Mouse (Mus musculus) midbrain, embryonic 14.5 days (tissue): ENCODE data around the gene Spocd1. TPM values are rescaled to one million over a fixed set of nuclear protein-coding genes. Genes with fewer than 3 reads are reported as not detected.
A peak's percentile ranks its signal among the peaks of the same experiment; 100 is the strongest.

Experiments
- ATAC-seq: fragments of 200-750 bp; cut with Nextera tagmentation; 2 replicates; pipeline ENCODE4 v1.8.0; 2017; ENCODE audit warnings: moderate number of reproducible peaks, moderate library complexity; ENCODE audit not compliant: low FRiP score, low TSS enrichment
- DNase-seq: peaks from one replicate; pipeline ENCODE4 v3.0.0-alpha.2; 2015
- H3K27ac ChIP-seq: fragments of 300-500 bp; sonication (generic); replicated peaks from 2 replicates; pipeline ENCODE4 v1.5.1; 2014; ENCODE audit warnings: mild to moderate bottlenecking, low read depth, low read length, moderate library complexity
- H3K27me3 ChIP-seq: fragments of 300-500 bp; sonication (generic); 2 replicates; pipeline ENCODE4 v1.6.1; 2014; ENCODE audit warnings: low read length, control low read depth, mixed read lengths; ENCODE audit not compliant: control insufficient read depth, insufficient read depth
- H3K36me3 ChIP-seq: fragments of 300-500 bp; sonication (generic); 2 replicates; pipeline ENCODE4 v1.6.1; 2014; ENCODE audit warnings: low read length, control low read depth; ENCODE audit not compliant: control insufficient read depth, insufficient read depth
- H3K4me1 ChIP-seq: fragments of 300-500 bp; sonication (generic); 2 replicates; pipeline ENCODE4 v1.6.1; 2014; ENCODE audit warnings: mild to moderate bottlenecking, antibody characterized with exemption, low read length, control low read depth; ENCODE audit not compliant: control insufficient read depth, insufficient read depth
- H3K4me2 ChIP-seq: fragments of 300-500 bp; sonication (generic); 2 replicates; pipeline ENCODE4 v1.6.1; 2014; ENCODE audit warnings: mild to moderate bottlenecking, low read length, moderate library complexity
- H3K4me3 ChIP-seq: fragments of 300-500 bp; sonication (generic); replicated peaks from 2 replicates; pipeline ENCODE4 v1.5.1; 2014; ENCODE audit warnings: low read depth, low read length
- H3K9ac ChIP-seq: fragments of 300-500 bp; sonication (generic); replicated peaks from 2 replicates; pipeline ENCODE4 v1.6.1; 2014; ENCODE audit warnings: mild to moderate bottlenecking, low read length, moderate library complexity
- H3K9me3 ChIP-seq: fragments of 300-500 bp; sonication (generic); 2 replicates; pipeline ENCODE4 v1.6.1; 2016; ENCODE audit warnings: low read length, control low read depth, mixed read lengths; ENCODE audit not compliant: control insufficient read depth
- WGBS: fragments of 180-500 bp; shearing (Covaris S2); extraction: QIAGEN DNeasy Blood & Tissue Kit; methylation state at CpG from one replicate; pipeline ENCODE4 v1.1.7; 2014; 5-methylcytosine and 5-hydroxymethylcytosine counted together
- polyA plus RNA-seq: library from polyadenylated mRNA; unstranded; fragments of >200 nt; fragmentation: Nextera tagmentation; extraction: Ambion mirVana; gene quantifications from 2 replicates; pipeline ENCODE4 v1.2.1, GENCODE M21; 2014

The Spocd1 gene
- polyA plus RNA-seq, 1 experiment from 2014 or later, result not detected

DNA sequence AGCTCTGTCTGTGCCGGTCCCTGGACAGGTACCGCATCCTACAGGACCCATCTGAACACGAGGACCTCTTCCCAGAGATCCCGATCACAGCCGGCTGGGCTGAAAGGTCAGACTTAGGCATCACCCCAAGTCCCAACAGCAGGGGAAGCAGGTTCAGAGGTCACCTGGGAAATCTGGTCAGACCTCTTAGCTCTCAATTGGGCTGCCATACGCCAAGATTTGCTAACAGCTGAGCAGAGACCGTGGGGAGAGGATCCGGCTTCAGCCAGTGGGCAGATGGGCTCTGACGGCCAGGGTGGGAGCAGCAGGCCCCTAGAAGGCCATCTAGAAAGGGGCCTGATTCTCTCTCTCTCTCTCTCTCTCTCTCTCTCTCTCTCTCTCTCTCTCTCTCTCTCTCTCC, 45.2 kb downstream of the Spocd1 start:
- peaks cover 6% of the 10 kb centered on the region; the same call in 1 of the 2 replicates for H3K4me1 ChIP-seq
- WGBS, result 61% methylated on average over 9 of the region's 9 CpGs
- H3K27ac ChIP-seq, result no peak overlapping the region
- H3K9ac ChIP-seq, result no peak overlapping the region
- H3K36me3 ChIP-seq, result no peaks in the 10 kb centered on the region
- no peak overlapping the region for H3K4me3 ChIP-seq
- H3K4me2 ChIP-seq, result no peak overlapping the region
- H3K27me3 ChIP-seq, result no peaks in the 10 kb centered on the region
- ATAC-seq (no peak), DNase-seq (no peak)
- no peaks in the 10 kb centered on the region for H3K9me3 ChIP-seq

DNA sequence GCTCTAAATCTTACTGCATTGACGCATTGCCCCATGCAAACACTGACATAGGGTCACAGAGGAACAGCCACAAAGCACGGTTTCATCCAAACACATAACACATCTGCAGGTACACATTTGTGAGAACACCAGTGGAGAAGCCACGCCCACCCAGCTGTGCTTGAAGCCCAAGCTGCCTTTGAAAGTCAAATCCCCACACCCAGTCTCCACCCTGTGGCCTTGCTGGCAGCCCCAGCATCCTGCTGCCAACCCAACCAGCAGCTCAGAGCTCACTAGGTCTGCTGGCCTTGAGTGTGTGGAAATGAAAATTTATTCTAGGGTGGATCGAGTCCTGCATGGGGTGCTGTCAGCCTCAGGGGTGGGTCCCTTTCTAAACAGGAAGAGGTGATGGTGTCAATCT, 48.2 kb downstream of the Spocd1 start:
- H3K4me2 ChIP-seq, result no peak overlapping the region
- WGBS, result 69% methylated on average over 4 of the region's 4 CpGs
- H3K4me1 ChIP-seq, result peaks cover 14% of the 10 kb centered on the region
- DNase-seq, result no peak
- H3K36me3 ChIP-seq, result no peaks in the 10 kb centered on the region
- no peak overlapping the region for H3K9ac ChIP-seq
- no peak for ATAC-seq
- no peaks in the 10 kb centered on the region for H3K27me3 ChIP-seq
- no peak overlapping the region for H3K4me3 ChIP-seq
- no peaks in the 10 kb centered on the region for H3K9me3 ChIP-seq
- H3K27ac ChIP-seq, result no peak overlapping the region

DNA sequence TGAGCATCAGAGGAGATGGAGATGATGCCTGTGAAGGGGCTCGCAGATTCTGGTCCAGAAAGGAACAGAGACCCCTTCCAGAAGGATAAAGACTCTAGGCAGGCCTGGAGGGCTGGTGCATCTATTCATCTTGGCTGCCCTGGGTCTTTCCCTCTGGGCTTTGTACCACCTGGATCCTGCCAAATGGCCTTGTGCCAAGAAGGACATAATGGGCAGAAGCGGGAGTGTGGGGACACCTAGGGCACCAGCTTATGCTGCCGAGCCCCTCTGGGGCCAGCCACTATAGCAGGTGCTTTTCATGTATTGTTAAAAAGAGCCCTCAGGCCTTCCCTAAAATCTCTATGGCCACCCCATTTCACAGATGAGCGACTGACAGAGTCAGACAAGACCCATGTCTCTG, 49.2 kb downstream of the Spocd1 start:
- no peaks in the 10 kb centered on the region for H3K27me3 ChIP-seq
- ATAC-seq (no peak), DNase-seq (no peak)
- H3K4me3 ChIP-seq, result no peak overlapping the region
- 43% methylated on average over 4 of the region's 4 CpGs for WGBS
- no peak overlapping the region for H3K4me2 ChIP-seq
- no peak overlapping the region for H3K9ac ChIP-seq
- H3K4me1 ChIP-seq, result peaks cover 23% of the 10 kb centered on the region
- no peaks in the 10 kb centered on the region for H3K9me3 ChIP-seq
- H3K27ac ChIP-seq, result no peak overlapping the region
- no peaks in the 10 kb centered on the region for H3K36me3 ChIP-seq

DNA sequence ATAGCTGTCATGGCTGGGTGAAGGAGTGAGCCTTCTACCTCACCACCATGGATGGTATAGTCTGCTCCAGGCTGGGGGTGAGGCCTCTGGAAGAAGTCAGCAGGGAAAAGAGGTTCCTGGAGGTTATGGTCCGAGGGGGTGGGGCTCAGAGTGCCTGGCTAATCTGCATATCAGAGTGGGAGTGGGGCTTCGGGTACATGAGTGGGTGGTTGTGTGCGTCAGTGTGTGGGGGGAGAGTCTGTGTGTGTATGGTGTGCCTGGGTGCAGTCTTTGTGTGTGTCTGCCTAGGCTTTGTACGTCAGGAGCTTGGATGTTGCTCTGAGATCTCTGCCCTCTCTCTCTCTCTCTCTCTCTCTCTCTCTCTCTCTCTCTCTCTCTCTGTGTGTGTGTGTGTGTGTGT, 49.9 kb downstream of the Spocd1 start:
- Histone ChIP-seq H3K4me1 (peaks cover 30% of the 10 kb centered on the region), H3K4me3 (no peak overlapping the region), H3K27ac (no peak overlapping the region), H3K9me3 (no peaks in the 10 kb centered on the region), H3K36me3 (no peaks in the 10 kb centered on the region), H3K4me2 (no peak overlapping the region), H3K9ac (no peak overlapping the region), H3K27me3 (no peaks in the 10 kb centered on the region)
- no peak for DNase-seq
- no peak for ATAC-seq
- WGBS, result 72% methylated on average over 4 of the region's 4 CpGs

DNA sequence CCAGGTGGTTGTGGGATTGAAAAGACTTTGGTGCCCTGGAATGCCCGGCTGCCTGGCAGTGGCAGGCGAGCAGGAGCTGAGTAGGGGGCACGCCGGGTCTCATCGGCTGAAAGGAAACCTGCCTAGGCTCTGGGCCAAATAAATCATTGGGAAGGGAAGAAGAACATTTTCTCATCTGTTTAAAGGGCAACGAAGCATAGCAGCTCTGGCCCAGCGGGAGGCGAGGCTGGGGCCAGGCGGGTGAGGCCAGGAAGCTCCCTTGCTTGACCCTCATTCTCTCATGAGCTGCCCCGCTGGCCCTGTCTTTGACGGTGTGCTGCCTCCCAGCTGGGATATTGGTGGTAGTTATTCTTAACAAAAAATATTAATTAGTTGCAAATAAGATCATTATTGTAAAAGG, 52.6 kb downstream of the Spocd1 start:
- H3K4me2 ChIP-seq, result no peak overlapping the region
- H3K4me3 ChIP-seq, result no peak overlapping the region
- no peak overlapping the region for H3K9ac ChIP-seq
- ATAC-seq (no peak), DNase-seq (no peak)
- H3K27me3 ChIP-seq, result no peaks in the 10 kb centered on the region
- peaks cover 38% of the 10 kb centered on the region for H3K4me1 ChIP-seq
- WGBS, result 27% methylated on average over 11 of the region's 11 CpGs
- no peaks in the 10 kb centered on the region for H3K36me3 ChIP-seq
- H3K27ac ChIP-seq, result peak overlapping the region; percentile 22; the same call in 1 of the 2 replicates
- no peaks in the 10 kb centered on the region for H3K9me3 ChIP-seq

DNA sequence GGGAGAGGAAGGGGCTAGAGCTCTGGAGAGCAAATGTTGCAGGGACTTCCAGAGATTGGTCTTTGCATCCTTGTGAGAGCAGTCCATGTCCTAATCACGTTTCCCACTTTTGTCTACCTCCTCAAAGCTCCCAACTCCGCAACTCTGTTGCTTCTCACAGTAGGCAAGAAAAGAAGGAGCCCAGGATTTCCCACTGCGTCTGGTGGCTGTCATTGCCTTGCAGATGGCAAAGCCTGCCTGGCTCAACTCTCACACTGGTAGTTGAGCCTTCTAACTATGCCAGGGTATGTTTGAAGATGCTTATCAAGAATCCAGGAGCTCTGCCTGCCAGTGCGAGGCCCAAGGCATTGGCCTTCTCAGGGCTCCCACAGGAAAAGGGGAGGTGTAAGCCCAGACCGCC, 54.0 kb downstream of the Spocd1 start:
- 19% methylated on average over 5 of the region's 5 CpGs for WGBS
- Histone ChIP-seq H3K4me3 (no peak overlapping the region), H3K4me2 (peak overlapping the region; percentile 86; the same call in 1 of the 2 replicates), H3K27ac (no peak overlapping the region), H3K36me3 (no peaks in the 10 kb centered on the region), H3K9me3 (no peaks in the 10 kb centered on the region), H3K9ac (no peak overlapping the region), H3K4me1 (peaks cover 51% of the 10 kb centered on the region), H3K27me3 (no peaks in the 10 kb centered on the region)
- no peak for DNase-seq
- no peak for ATAC-seq

DNA sequence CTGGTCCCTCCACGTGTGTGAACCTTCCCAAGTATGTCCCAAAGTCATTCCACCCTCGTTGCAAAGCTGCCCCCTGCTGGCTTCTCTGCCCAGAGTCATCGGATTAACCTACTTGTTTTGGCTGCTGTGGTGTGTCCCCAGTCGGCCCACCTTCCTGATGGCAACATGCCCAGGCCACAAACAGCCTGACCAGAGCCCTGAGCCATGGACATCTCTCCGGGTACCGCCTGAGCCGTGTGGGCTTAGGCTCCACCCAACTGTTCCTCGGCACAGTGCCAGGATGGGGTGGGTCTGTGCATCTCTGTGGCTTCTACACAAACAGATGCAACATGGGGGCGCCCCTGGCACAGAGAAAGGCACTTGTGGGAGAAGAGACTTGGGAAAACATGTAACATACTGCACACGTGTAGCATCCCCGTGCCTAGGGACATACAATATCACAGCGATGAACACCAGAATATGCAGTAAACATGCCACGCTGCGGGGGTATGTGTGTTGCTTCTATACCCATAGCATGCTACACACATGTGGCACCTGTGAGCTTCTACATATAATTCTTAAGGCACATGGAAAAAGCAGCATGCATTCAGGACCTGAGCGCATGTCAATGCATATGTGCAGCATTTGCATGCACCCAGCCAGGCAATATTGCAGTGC, 54.8 kb downstream of the Spocd1 start:
- Histone ChIP-seq H3K4me1 (peaks cover 59% of the 10 kb centered on the region), H3K36me3 (no peaks in the 10 kb centered on the region), H3K9ac (peak overlapping the region; percentile 81; the same call in 1 of the 2 replicates), H3K27me3 (no peaks in the 10 kb centered on the region), H3K27ac (peak overlapping the region; percentile 87), H3K9me3 (no peaks in the 10 kb centered on the region), H3K4me2 (peak overlapping the region; percentile 86), H3K4me3 (peak overlapping the region; percentile 76)
- DNase-seq (peak; percentile 83), ATAC-seq (peak; percentile 33; the same call in 1 of the 2 replicates)
- WGBS, result 3% methylated on average over 15 of the region's 15 CpGs

DNA sequence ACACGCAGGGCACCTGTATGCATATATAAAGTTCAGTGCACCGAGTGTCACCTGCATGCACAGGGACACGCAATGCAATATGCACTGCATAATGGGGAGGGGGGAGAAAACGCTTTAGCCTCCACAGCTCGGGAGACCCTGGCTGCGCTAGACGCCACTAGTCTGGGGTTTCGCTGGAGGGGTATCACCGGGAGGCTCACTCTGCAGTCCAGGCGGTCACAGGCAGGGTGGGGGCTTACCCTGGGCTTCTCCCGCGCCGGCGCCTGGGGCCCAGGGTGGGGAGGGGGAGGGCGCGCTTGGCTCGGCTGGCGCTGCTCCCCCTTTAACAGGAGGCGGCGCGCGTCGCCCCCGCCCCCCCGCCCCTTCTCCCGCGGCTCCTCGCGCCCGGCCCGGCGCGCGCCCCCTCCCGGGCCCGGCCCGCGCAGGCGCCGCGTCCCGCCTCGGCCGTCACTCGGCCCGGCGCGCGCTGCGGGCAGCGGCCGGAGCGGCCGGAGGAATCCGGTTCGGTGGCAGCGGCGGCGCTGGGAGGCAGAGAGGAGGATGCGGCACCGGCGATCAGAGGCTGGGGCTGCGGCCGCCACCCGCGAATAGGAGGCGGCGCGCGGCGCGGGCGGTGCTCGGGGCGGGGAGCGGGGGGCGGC, 55.5 kb downstream of the Spocd1 start, which contains the start of gene Adgrb2:
Gene Adgrb2 (plus strand): TSS at position 450 of the 641 bp plus-strand sequence.
- peak; percentile 86 for DNase-seq
- Histone ChIP-seq H3K36me3 (no peaks in the 10 kb centered on the region), H3K4me2 (peak within 1 kb of the TSS; percentile 86), H3K4me1 (peaks cover 66% of the 10 kb centered on the region), H3K27me3 (no peaks in the 10 kb centered on the region), H3K9me3 (no peaks in the 10 kb centered on the region), H3K9ac (peak within 1 kb of the TSS; percentile 81), H3K27ac (peak within 1 kb of the TSS; percentile 87), H3K4me3 (peak within 1 kb of the TSS; percentile 76)
- peak; percentile 53 for ATAC-seq
- WGBS, result under 1% methylated on average over 43 of the region's 77 CpGs
